Mouse (Mus musculus) stomach, postnatal 0 days (tissue): ENCODE measurements at regions not wholly inside any gene's neighbourhood (a gene's known extent, or its start where the extent isn't known, plus 50 kb on each side); places are given as distances from the start of the nearest gene placed in this dataset.

ENCODE experiments used
- ATAC-seq: fragments of 200-750 bp; cut with Nextera tagmentation; 2 replicates; pipeline ENCODE4 v1.8.0; 2017; ENCODE audit not compliant: low FRiP score, low TSS enrichment
- DNase-seq: peaks from one replicate; pipeline ENCODE4 v3.0.0-alpha.2; 2016; ENCODE audit warnings: low spot score
- H3K27ac ChIP-seq: fragments of 300-500 bp; sonication (generic); replicated peaks from 2 replicates; pipeline ENCODE4 v1.5.1; 2014; ENCODE audit warnings: mild to moderate bottlenecking, control low read depth
- H3K27me3 ChIP-seq: fragments of 300-500 bp; sonication (generic); 2 replicates; pipeline ENCODE4 v1.6.1; 2014; ENCODE audit warnings: low read length; ENCODE audit not compliant: control insufficient read depth, insufficient read depth
- H3K36me3 ChIP-seq: fragments of 300-500 bp; sonication (generic); 2 replicates; pipeline ENCODE4 v1.6.1; 2014; ENCODE audit warnings: low read length, mixed read lengths; ENCODE audit not compliant: control insufficient read depth, insufficient read depth
- H3K4me1 ChIP-seq: fragments of 300-500 bp; sonication (generic); replicated peaks from 2 replicates; pipeline ENCODE4 v1.6.1; 2014; ENCODE audit warnings: antibody characterized with exemption; ENCODE audit not compliant: control insufficient read depth, insufficient read depth
- H3K4me2 ChIP-seq: fragments of 300-500 bp; sonication (generic); replicated peaks from 2 replicates; pipeline ENCODE4 v1.6.1; 2014; ENCODE audit warnings: low read depth, mild to moderate bottlenecking, control low read depth, moderate library complexity
- H3K4me3 ChIP-seq: fragments of 300-500 bp; sonication (generic); 2 replicates; pipeline ENCODE4 v1.5.1; 2014; ENCODE audit warnings: low read depth, low read length, control low read depth
- H3K9ac ChIP-seq: fragments of 300-500 bp; sonication (generic); 2 replicates; pipeline ENCODE4 v1.6.1; 2014; ENCODE audit warnings: mild to moderate bottlenecking, low read length, control low read depth, mixed read lengths
- H3K9me3 ChIP-seq: fragments of 300-500 bp; sonication (generic); 2 replicates; pipeline ENCODE4 v1.6.1; 2016; ENCODE audit warnings: low read length; ENCODE audit not compliant: control insufficient read depth
- CTCF ChIP-seq: IDR thresholded peaks from 2 replicates; pipeline ENCODE4 v1.5.1; 2016; ENCODE audit warnings: antibody characterized with exemption, low read depth, mild to moderate bottlenecking, moderate library complexity
- EP300 ChIP-seq: optimal IDR thresholded peaks from 2 replicates; pipeline ENCODE3; 2016; ENCODE audit warnings: antibody characterized with exemption
- WGBS: fragments of 180-500 bp; shearing (Covaris S2); extraction: QIAGEN DNeasy Blood & Tissue Kit; methylation state at CpG from one replicate; pipeline ENCODE4 v1.1.7; 2014; 5-methylcytosine and 5-hydroxymethylcytosine counted together

- DNase-seq, result no peak
- 50% methylated on average over 6 of the region's 6 CpGs for WGBS
These were observed 276.1 kb upstream of the Epha4 start for GRCm38 (mm10) chr1:77790974-77791373.

GRCm38 (mm10) chr1:77754326-77754725 is 239.4 kb upstream of the Epha4 start:
- no peak overlapping the region for H3K9ac ChIP-seq
- no peak for DNase-seq
- no peak for TF ChIP-seq EP300
- no peak for TF ChIP-seq CTCF

More at GRCm38 (mm10) chr1:77790974-77791373, 276.1 kb upstream of the Epha4 start:
- H3K27me3 ChIP-seq, result no peaks in the 10 kb centered on the region
- no peaks in the 10 kb centered on the region for H3K9me3 ChIP-seq
- no peak overlapping the region for H3K27ac ChIP-seq
- H3K4me1 ChIP-seq, result no peaks in the 10 kb centered on the region
- ATAC-seq, result no peak
- no peak for TF ChIP-seq EP300
- no peak for TF ChIP-seq CTCF
- H3K36me3 ChIP-seq, result no peaks in the 10 kb centered on the region
- H3K9ac ChIP-seq, result no peak overlapping the region
- H3K4me2 ChIP-seq, result no peak overlapping the region
- no peak overlapping the region for H3K4me3 ChIP-seq

GRCm38 (mm10) chr1:77748483-77749465 is 233.9 kb upstream of the Epha4 start:
- H3K27me3 ChIP-seq, result no peaks in the 10 kb centered on the region
- no peaks in the 10 kb centered on the region for H3K36me3 ChIP-seq
- no peaks in the 10 kb centered on the region for H3K4me1 ChIP-seq
- TF ChIP-seq CTCF (no peak), EP300 (no peak)
- WGBS, result 53% methylated on average over 2 of the region's 2 CpGs
- ATAC-seq, result no peak
- no peak overlapping the region for H3K27ac ChIP-seq
- no peaks in the 10 kb centered on the region for H3K9me3 ChIP-seq
- H3K9ac ChIP-seq, result no peak overlapping the region
- H3K4me2 ChIP-seq, result no peak overlapping the region
- DNase-seq, result no peak
- no peak overlapping the region for H3K4me3 ChIP-seq

More at GRCm38 (mm10) chr1:77754326-77754725, 239.4 kb upstream of the Epha4 start:
- Histone ChIP-seq H3K36me3 (no peaks in the 10 kb centered on the region), H3K4me3 (no peak overlapping the region), H3K4me1 (no peaks in the 10 kb centered on the region), H3K27me3 (no peaks in the 10 kb centered on the region), H3K4me2 (no peak overlapping the region), H3K9me3 (no peaks in the 10 kb centered on the region), H3K27ac (no peak overlapping the region)
- ATAC-seq, result no peak
- 78% methylated on average over 3 of the region's 3 CpGs for WGBS

- TF ChIP-seq EP300 (no peak), CTCF (no peak)
- Histone ChIP-seq H3K4me3 (no peak overlapping the region), H3K27ac (no peak overlapping the region), H3K9me3 (no peaks in the 10 kb centered on the region), H3K36me3 (no peaks in the 10 kb centered on the region), H3K27me3 (no peaks in the 10 kb centered on the region), H3K9ac (no peak overlapping the region), H3K4me1 (no peaks in the 10 kb centered on the region), H3K4me2 (no peak overlapping the region)
- ATAC-seq (no peak), DNase-seq (no peak)
- 84% methylated on average over 10 of the region's 10 CpGs for WGBS
These were observed 217.2 kb upstream of the Epha4 start for GRCm38 (mm10) chr1:77732099-77732498.

- DNase-seq (no peak), ATAC-seq (no peak)
- no peaks in the 10 kb centered on the region for H3K4me1 ChIP-seq
- no peaks in the 10 kb centered on the region for H3K36me3 ChIP-seq
- H3K4me3 ChIP-seq, result no peak overlapping the region
- H3K4me2 ChIP-seq, result no peak overlapping the region
- TF ChIP-seq CTCF (no peak), EP300 (no peak)
- H3K27ac ChIP-seq, result no peak overlapping the region
- WGBS, result 70% methylated on average over 2 of the region's 2 CpGs
- no peaks in the 10 kb centered on the region for H3K9me3 ChIP-seq
- H3K27me3 ChIP-seq, result no peaks in the 10 kb centered on the region
- no peak overlapping the region for H3K9ac ChIP-seq
These were observed 212.7 kb upstream of the Epha4 start for GRCm38 (mm10) chr1:77727561-77727960.

- no peak for ATAC-seq
- no peak for TF ChIP-seq CTCF
- no peak for TF ChIP-seq EP300
- Histone ChIP-seq H3K4me1 (no peaks in the 10 kb centered on the region), H3K27me3 (no peaks in the 10 kb centered on the region), H3K4me3 (no peak overlapping the region), H3K9me3 (no peaks in the 10 kb centered on the region), H3K36me3 (no peaks in the 10 kb centered on the region), H3K27ac (no peak overlapping the region), H3K9ac (no peak overlapping the region), H3K4me2 (no peak overlapping the region)
- no peak for DNase-seq
- WGBS, result 89% methylated on average over 8 of the region's 8 CpGs
These were observed 208.4 kb upstream of the Epha4 start for GRCm38 (mm10) chr1:77723246-77723645.
